Mouse (Mus musculus) brain, embryonic 14.5 days (tissue): ENCODE measurements at regions not wholly inside any gene's neighbourhood (a gene's known extent, or its start where the extent isn't known, plus 50 kb on each side); places are given as distances from the start of the nearest gene placed in this dataset.

ENCODE experiments used
- CTCF ChIP-seq: fragments of 200-500 bp; IDR thresholded peaks from 2 replicates; pipeline ENCODE4 v1.5.1; 2012; ENCODE audit warnings: inconsistent platforms, mild to moderate bottlenecking, moderate library complexity, borderline replicate concordance; ENCODE audit not compliant: insufficient read depth, insufficient read length; ENCODE audit errors: extremely low read depth
- POLR2A ChIP-seq: fragments of 200-500 bp; IDR thresholded peaks from 2 replicates; pipeline ENCODE4 v1.6.1; 2012; ENCODE audit warnings: mild to moderate bottlenecking, inconsistent platforms, borderline replicate concordance; ENCODE audit not compliant: poor library complexity, insufficient read depth, insufficient read length, severe bottlenecking; ENCODE audit errors: extremely low read depth

- TF ChIP-seq CTCF (no peak), POLR2A (no peak)
Measured at GRCm38 (mm10) chr2:117951337-117951718, 160.3 kb upstream of the Thbs1 start.
